Mouse (Mus musculus) midbrain, embryonic 13.5 days (tissue): Measurements from ENCODE around the gene Tmub1. TPM values are rescaled to one million over a fixed set of nuclear protein-coding genes. Genes with fewer than 3 reads are reported as not detected.
A peak's percentile ranks its signal among the peaks of the same experiment; 100 is the strongest.

Experiments
- ATAC-seq: fragments of 200-750 bp; cut with Nextera tagmentation; 2 replicates; pipeline ENCODE4 v1.8.0; 2017; ENCODE audit warnings: mild to moderate bottlenecking, moderate TSS enrichment, moderate library complexity
- H3K27ac ChIP-seq: fragments of 300-500 bp; sonication (generic); 2 replicates; pipeline ENCODE4 v1.5.1; 2015; ENCODE audit warnings: inconsistent platforms, mild to moderate bottlenecking, moderate library complexity
- H3K27me3 ChIP-seq: fragments of 300-500 bp; sonication (generic); 2 replicates; pipeline ENCODE4 v1.6.1; 2015; ENCODE audit warnings: mild to moderate bottlenecking, inconsistent platforms
- H3K36me3 ChIP-seq: fragments of 300-500 bp; sonication (generic); 2 replicates; pipeline ENCODE4 v1.6.1; 2015; ENCODE audit warnings: mild to moderate bottlenecking, inconsistent platforms
- H3K4me1 ChIP-seq: fragments of 300-500 bp; sonication (generic); replicated peaks from 2 replicates; pipeline ENCODE4 v1.6.1; 2015; ENCODE audit warnings: inconsistent platforms
- H3K4me2 ChIP-seq: fragments of 300-500 bp; sonication (generic); replicated peaks from 2 replicates; pipeline ENCODE4 v1.6.1; 2015; ENCODE audit warnings: moderate library complexity, mild to moderate bottlenecking, inconsistent platforms
- H3K4me3 ChIP-seq: fragments of 300-500 bp; sonication (generic); replicated peaks from 2 replicates; pipeline ENCODE4 v1.5.1; 2015; ENCODE audit warnings: mild to moderate bottlenecking, inconsistent platforms
- H3K9ac ChIP-seq: fragments of 300-500 bp; sonication (generic); replicated peaks from 2 replicates; pipeline ENCODE4 v1.6.1; 2015; ENCODE audit warnings: mild to moderate bottlenecking, inconsistent platforms
- H3K9me3 ChIP-seq: fragments of 300-500 bp; sonication (generic); 2 replicates; pipeline ENCODE4 v1.6.1; 2016; ENCODE audit warnings: mild to moderate bottlenecking, inconsistent platforms
- WGBS: fragments of 180-500 bp; shearing (Covaris S2); methylation state at CpG from one replicate; pipeline ENCODE4 v1.1.7; 2015; 5-methylcytosine and 5-hydroxymethylcytosine counted together
- polyA plus RNA-seq: library from polyadenylated mRNA; unstranded; fragments of >200 nt; fragmentation: Nextera tagmentation; extraction: Ambion mirVana; gene quantifications from 2 replicates; pipeline ENCODE4 v1.2.1, GENCODE M21; 2015

The Tmub1 gene
- polyA plus RNA-seq, 1 experiment from 2014 or later = 49.6 TPM

GRCm38 (mm10) chr5:24417587-24417986 lies 30.1 kb downstream of the Tmub1 start:
- Histone ChIP-seq H3K9ac (no peak overlapping the region), H3K4me1 (peaks cover 36% of the 10 kb centered on the region), H3K27ac (no peak overlapping the region), H3K27me3 (0 out of 2 replicates have a peak, but pooled peaks cover 4% of the 10 kb centered on the region), H3K4me2 (no peak overlapping the region), H3K9me3 (no peaks in the 10 kb centered on the region), H3K4me3 (no peak overlapping the region), H3K36me3 (peaks cover 37% of the 10 kb centered on the region)
- no peak for ATAC-seq
- 91% methylated on average over 10 of the region's 10 CpGs for WGBS

- ATAC-seq = peak; percentile 70
- H3K4me2 ChIP-seq = peak overlapping the region; percentile 20; the same call in 1 of the 2 replicates
- 0 out of 2 replicates have a peak, but pooled peaks cover 4% of the 10 kb centered on the region for H3K27me3 ChIP-seq
- H3K9ac ChIP-seq = 0 out of 2 replicates have a peak overlapping the region, but pooled peaks have one; percentile 43
- H3K36me3 ChIP-seq = peaks cover 35% of the 10 kb centered on the region
- no peak overlapping the region for H3K4me3 ChIP-seq
- 6% methylated on average over 21 of the region's 21 CpGs for WGBS
- no peaks in the 10 kb centered on the region for H3K9me3 ChIP-seq
- no peak overlapping the region for H3K27ac ChIP-seq
- peaks cover 25% of the 10 kb centered on the region for H3K4me1 ChIP-seq
These were observed 31.4 kb downstream of the Tmub1 start for GRCm38 (mm10) chr5:24416222-24416736.

- H3K9me3 ChIP-seq = no peaks in the 10 kb centered on the region
- H3K4me1 ChIP-seq = peaks cover 25% of the 10 kb centered on the region
- no peak overlapping the region for H3K4me3 ChIP-seq
- H3K27me3 ChIP-seq = 0 out of 2 replicates have a peak, but pooled peaks cover 4% of the 10 kb centered on the region
- peaks cover 17% of the 10 kb centered on the region for H3K36me3 ChIP-seq
- no peak overlapping the region for H3K27ac ChIP-seq
- no peak overlapping the region for H3K4me2 ChIP-seq
- no peak for ATAC-seq
- H3K9ac ChIP-seq = no peak overlapping the region
- 85% methylated on average over 13 of the region's 13 CpGs for WGBS
These were observed 33.7 kb downstream of the Tmub1 start for GRCm38 (mm10) chr5:24413938-24414337.

GRCm38 (mm10) chr5:24413042-24413693 lies 34.5 kb downstream of the Tmub1 start, which contains the start of gene Asic3:
Asic3 (plus strand) TSS chr5:24413392.
- no peak for ATAC-seq
- no peaks in the 10 kb centered on the region for H3K9me3 ChIP-seq
- peaks cover 17% of the 10 kb centered on the region for H3K36me3 ChIP-seq
- no peak within 1 kb of the TSS for H3K9ac ChIP-seq
- H3K4me2 ChIP-seq = no peak within 1 kb of the TSS
- H3K27me3 ChIP-seq = 0 out of 2 replicates have a peak, but pooled peaks cover 4% of the 10 kb centered on the region
- peaks cover 25% of the 10 kb centered on the region for H3K4me1 ChIP-seq
- 52% methylated on average over 11 of the region's 11 CpGs for WGBS
- H3K27ac ChIP-seq = no peak within 1 kb of the TSS
- H3K4me3 ChIP-seq = no peak within 1 kb of the TSS

- Histone ChIP-seq H3K4me3 (no peak overlapping the region), H3K27ac (no peak overlapping the region)
These were observed 35.6 kb downstream of the Tmub1 start for GRCm38 (mm10) chr5:24412063-24412462.

GRCm38 (mm10) chr5:24409466-24409865 lies 38.2 kb downstream of the Tmub1 start:
- Histone ChIP-seq H3K4me2 (no peak overlapping the region), H3K4me3 (no peak overlapping the region), H3K4me1 (peaks cover 10% of the 10 kb centered on the region), H3K36me3 (peaks cover 47% of the 10 kb centered on the region), H3K27ac (no peak overlapping the region), H3K27me3 (no peaks in the 10 kb centered on the region), H3K9me3 (no peaks in the 10 kb centered on the region), H3K9ac (no peak overlapping the region)
- 72% methylated on average over 2 of the region's 2 CpGs for WGBS
- 0 out of 2 replicates have a peak, but pooled peaks have one; percentile 10 for ATAC-seq

More at GRCm38 (mm10) chr5:24412063-24412462, 35.6 kb downstream of the Tmub1 start:
- no peaks in the 10 kb centered on the region for H3K9me3 ChIP-seq
- H3K9ac ChIP-seq = no peak overlapping the region
- no peak for ATAC-seq
- 0 out of 2 replicates have a peak, but pooled peaks cover 4% of the 10 kb centered on the region for H3K27me3 ChIP-seq
- 97% methylated on average over 2 of the region's 2 CpGs for WGBS
- peaks cover 22% of the 10 kb centered on the region for H3K36me3 ChIP-seq
- H3K4me1 ChIP-seq = peaks cover 25% of the 10 kb centered on the region
- no peak overlapping the region for H3K4me2 ChIP-seq

- H3K36me3 ChIP-seq = peaks cover 54% of the 10 kb centered on the region
- no peak overlapping the region for H3K27ac ChIP-seq
- WGBS = 95% methylated on average over 13 of the region's 13 CpGs
- no peaks in the 10 kb centered on the region for H3K9me3 ChIP-seq
- H3K4me1 ChIP-seq = peaks cover 7% of the 10 kb centered on the region
- H3K27me3 ChIP-seq = no peaks in the 10 kb centered on the region
- no peak overlapping the region for H3K4me2 ChIP-seq
- no peak overlapping the region for H3K9ac ChIP-seq
- no peak overlapping the region for H3K4me3 ChIP-seq
- no peak for ATAC-seq
These were observed 39.0 kb downstream of the Tmub1 start for GRCm38 (mm10) chr5:24408651-24409050.

- H3K36me3 ChIP-seq = peaks cover 84% of the 10 kb centered on the region
- H3K4me2 ChIP-seq = no peak overlapping the region
- H3K4me1 ChIP-seq = no peaks in the 10 kb centered on the region
- H3K27ac ChIP-seq = no peak overlapping the region
- H3K4me3 ChIP-seq = no peak overlapping the region
- H3K27me3 ChIP-seq = no peaks in the 10 kb centered on the region
- ATAC-seq = no peak
- WGBS = 70% methylated on average over 3 of the region's 3 CpGs
- no peak overlapping the region for H3K9ac ChIP-seq
- no peaks in the 10 kb centered on the region for H3K9me3 ChIP-seq
These were observed 42.2 kb downstream of the Tmub1 start for GRCm38 (mm10) chr5:24405389-24405876.

- 76% methylated on average over 6 of the region's 6 CpGs for WGBS
- no peaks in the 10 kb centered on the region for H3K9me3 ChIP-seq
- no peaks in the 10 kb centered on the region for H3K27me3 ChIP-seq
- no peak overlapping the region for H3K4me3 ChIP-seq
- ATAC-seq = no peak
- peaks cover 85% of the 10 kb centered on the region for H3K36me3 ChIP-seq
- H3K4me1 ChIP-seq = no peaks in the 10 kb centered on the region
- no peak overlapping the region for H3K9ac ChIP-seq
- H3K4me2 ChIP-seq = no peak overlapping the region
- H3K27ac ChIP-seq = no peak overlapping the region
These were observed 42.9 kb downstream of the Tmub1 start for GRCm38 (mm10) chr5:24404594-24405360.

GRCm38 (mm10) chr5:24401969-24402368 lies 45.7 kb downstream of the Tmub1 start:
- H3K9me3 ChIP-seq = no peaks in the 10 kb centered on the region
- no peak overlapping the region for H3K4me2 ChIP-seq
- H3K36me3 ChIP-seq = peaks cover 62% of the 10 kb centered on the region
- no peak overlapping the region for H3K27ac ChIP-seq
- H3K9ac ChIP-seq = no peak overlapping the region
- no peak overlapping the region for H3K4me3 ChIP-seq
- 0 out of 2 replicates have a peak, but pooled peaks have one; percentile 36 for ATAC-seq
- WGBS = 84% methylated on average over 9 of the region's 9 CpGs
- H3K4me1 ChIP-seq = no peaks in the 10 kb centered on the region
- H3K27me3 ChIP-seq = no peaks in the 10 kb centered on the region

GRCm38 (mm10) chr5:24400911-24401605 lies 46.6 kb downstream of the Tmub1 start:
- Histone ChIP-seq H3K9me3 (no peaks in the 10 kb centered on the region), H3K4me2 (no peak overlapping the region), H3K27me3 (no peaks in the 10 kb centered on the region), H3K36me3 (peaks cover 53% of the 10 kb centered on the region), H3K4me1 (no peaks in the 10 kb centered on the region), H3K9ac (no peak overlapping the region), H3K4me3 (no peak overlapping the region), H3K27ac (no peak overlapping the region)
- no peak for ATAC-seq
- WGBS = 89% methylated on average over 5 of the region's 5 CpGs
